In the genomic region with DNA sequence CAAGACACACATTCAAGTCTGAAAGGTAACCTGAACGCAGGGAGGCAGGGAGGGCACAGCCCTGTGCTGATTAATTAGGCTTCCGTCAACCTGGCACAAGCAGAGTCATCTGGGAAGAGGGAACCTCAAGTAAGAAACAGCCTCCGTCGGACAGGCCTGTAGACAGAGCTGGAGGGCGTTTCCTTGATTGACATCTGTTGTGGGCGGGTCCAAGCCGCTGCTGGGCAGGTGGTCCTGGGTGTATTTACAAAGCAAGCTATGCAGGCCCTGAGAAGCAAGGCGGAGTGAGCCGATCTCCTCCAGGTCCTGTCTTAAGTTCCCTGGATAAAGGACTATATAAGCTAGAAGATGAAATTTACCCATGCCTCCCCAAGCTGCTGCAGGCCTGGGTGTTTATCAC, we compare ENCODE assay signal across 11 mouse cellular contexts.
A peak's percentile ranks its signal among the peaks of the same experiment; 100 is the strongest.
DNase-seq lines count a peak whose midpoint lies in the region; ATAC-seq and TF ChIP-seq lines count a peak whose summit lies in the region.
"Had no signal": no experiment of that assay in that cellular context is flagged by ENCODE, and none has a peak within 500 bp of the region (broad histone marks: within the 10 kb centered on the region; RNA-seq: fewer than 3 reads in every experiment).

No protein-coding gene starts in this region.

- DNase-seq in hindbrain, embryonic 10.5 days (ENCODE audit: low spot score): no peak
- no peak for DNase-seq in hindbrain, postnatal 0 days (ENCODE audit: low spot score)
- peak; percentile 23 for DNase-seq in retina, embryonic 14.5 days (ENCODE audit: low spot score)
- no peak for DNase-seq in retina, postnatal 1 day
- DNase-seq in adrenal gland, postnatal 14 days: no peak
- DNase-seq in left cerebral cortex, adult 8-10 months (ENCODE audit: low spot score in 2 of 2): no peak
- no peak for DNase-seq in right cerebral cortex, postnatal 36 days (ENCODE audit: low spot score in 2 of 2)
- DNase-seq: layer of hippocampus, adult 9-11 months had no signal

- H3K9ac ChIP-seq in hindbrain, postnatal 0 days (replicated peaks; ENCODE audit: low read length): no peak overlapping the region
- no peak overlapping the region for H3K9ac ChIP-seq in embryonic facial prominence, embryonic 15.5 days

- H3K4me2 ChIP-seq in hindbrain, postnatal 0 days (ENCODE audit: low read depth, low read length): no peak overlapping the region
- H3K4me2 ChIP-seq in embryonic facial prominence, embryonic 15.5 days (replicated peaks): no peak overlapping the region
- H3K4me2 ChIP-seq: liver, embryonic 11.5 days had no signal

- H3K4me1 ChIP-seq in hindbrain, embryonic 10.5 days (replicated peaks): peaks cover 18% of the 10 kb centered on the region; the same call in 1 of the 2 replicates
- H3K4me1 ChIP-seq in hindbrain, postnatal 0 days (ENCODE audit: insufficient read depth, low read length): no peaks in the 10 kb centered on the region
- peaks cover 53% of the 10 kb centered on the region for H3K4me1 ChIP-seq in embryonic facial prominence, embryonic 15.5 days

- peaks cover 100% of the 10 kb centered on the region for H3K36me3 ChIP-seq in hindbrain, embryonic 10.5 days
- peaks cover 49% of the 10 kb centered on the region for H3K36me3 ChIP-seq in hindbrain, postnatal 0 days (ENCODE audit: insufficient read depth, low read length)
- H3K36me3 ChIP-seq in embryonic facial prominence, embryonic 15.5 days: peaks cover 65% of the 10 kb centered on the region

- 73% methylated on average over 9 of the region's 9 CpGs for WGBS in hindbrain, embryonic 10.5 days
- WGBS in hindbrain, postnatal 0 days: 55% methylated on average over 9 of the region's 9 CpGs
- 44% methylated on average over 9 of the region's 9 CpGs for WGBS in embryonic facial prominence, embryonic 15.5 days

- H3K27me3 ChIP-seq in hindbrain, embryonic 10.5 days (ENCODE audit: insufficient read depth, poor library complexity, severe bottlenecking): no peaks in the 10 kb centered on the region
- no peaks in the 10 kb centered on the region for H3K27me3 ChIP-seq in hindbrain, postnatal 0 days (ENCODE audit: insufficient read depth, low read length)
- H3K27me3 ChIP-seq in embryonic facial prominence, embryonic 15.5 days: no peaks in the 10 kb centered on the region
- H3K27me3 ChIP-seq: CH12.LX had no signal

- no peaks in the 10 kb centered on the region for H3K9me3 ChIP-seq in hindbrain, embryonic 10.5 days
- no peaks in the 10 kb centered on the region for H3K9me3 ChIP-seq in hindbrain, postnatal 0 days (ENCODE audit: low read length)
- H3K9me3 ChIP-seq in embryonic facial prominence, embryonic 15.5 days (replicated peaks): no peaks in the 10 kb centered on the region

- H3K4me3 ChIP-seq in hindbrain, embryonic 10.5 days: no peak overlapping the region
- H3K4me3 ChIP-seq in hindbrain, postnatal 0 days (ENCODE audit: low read length): no peak overlapping the region
- H3K4me3 ChIP-seq in embryonic facial prominence, embryonic 15.5 days (replicated peaks): no peak overlapping the region

- ATAC-seq in hindbrain, postnatal 0 days: no peak
- ATAC-seq in embryonic facial prominence, embryonic 15.5 days (ENCODE audit: insufficient number of reproducible peaks, low FRiP score, low TSS enrichment, low read depth): 0 out of 2 replicates have a peak, but pooled peaks have one; percentile 25

- no peak for TF ChIP-seq CTCF in hindbrain, postnatal 0 days (IDR thresholded peaks at IDR 0.05; ENCODE audit: low read depth)

- 0 out of 2 replicates have a peak overlapping the region, but pooled peaks have one; percentile 9 for H3K27ac ChIP-seq in hindbrain, embryonic 10.5 days
- no peak overlapping the region for H3K27ac ChIP-seq in hindbrain, postnatal 0 days
- H3K27ac ChIP-seq in embryonic facial prominence, embryonic 15.5 days (replicated peaks): peak overlapping the region; percentile 82
